Mouse (Mus musculus) neural tube, embryonic 13.5 days (tissue): Measurements from ENCODE around the gene Gm47791. TPM values are rescaled to one million over a fixed set of nuclear protein-coding genes. Genes with fewer than 3 reads are reported as not detected.

Source experiments
- ATAC-seq: fragments of 200-750 bp; cut with Nextera tagmentation; 2 replicates; pipeline ENCODE4 v1.8.0; 2017; ENCODE audit warnings: low read depth, mild to moderate bottlenecking, moderate TSS enrichment, moderate library complexity
- H3K27ac ChIP-seq: fragments of 300-500 bp; sonication (generic); replicated peaks from 2 replicates; pipeline ENCODE4 v1.5.1; 2015; ENCODE audit warnings: moderate library complexity, mild to moderate bottlenecking, inconsistent platforms
- H3K27me3 ChIP-seq: fragments of 300-500 bp; sonication (generic); 2 replicates; pipeline ENCODE4 v1.6.1; 2015; ENCODE audit warnings: mild to moderate bottlenecking, inconsistent platforms
- H3K36me3 ChIP-seq: fragments of 300-500 bp; sonication (generic); 2 replicates; pipeline ENCODE4 v1.6.1; 2015; ENCODE audit warnings: mild to moderate bottlenecking, inconsistent platforms
- H3K4me1 ChIP-seq: fragments of 300-500 bp; sonication (generic); replicated peaks from 2 replicates; pipeline ENCODE4 v1.6.1; 2015; ENCODE audit warnings: inconsistent platforms
- H3K4me2 ChIP-seq: fragments of 300-500 bp; sonication (generic); 2 replicates; pipeline ENCODE4 v1.6.1; 2015; ENCODE audit warnings: inconsistent platforms, mild to moderate bottlenecking, moderate library complexity
- H3K4me3 ChIP-seq: fragments of 300-500 bp; sonication (generic); 2 replicates; pipeline ENCODE4 v1.5.1; 2015; ENCODE audit warnings: mild to moderate bottlenecking, inconsistent platforms
- H3K9ac ChIP-seq: fragments of 300-500 bp; sonication (generic); 2 replicates; pipeline ENCODE4 v1.6.1; 2015; ENCODE audit warnings: moderate library complexity, mild to moderate bottlenecking, inconsistent platforms
- H3K9me3 ChIP-seq: fragments of 300-500 bp; sonication (generic); 2 replicates; pipeline ENCODE4 v1.6.1; 2016; ENCODE audit warnings: inconsistent platforms
- WGBS: fragments of 180-500 bp; shearing (Covaris S2); methylation state at CpG from one replicate; pipeline ENCODE4 v1.1.7; 2015; 5-methylcytosine and 5-hydroxymethylcytosine counted together
- polyA plus RNA-seq: library from polyadenylated mRNA; unstranded; fragments of >200 nt; fragmentation: Nextera tagmentation; extraction: Ambion mirVana; gene quantifications from 2 replicates; pipeline ENCODE4 v1.2.1, GENCODE M21; 2015

Gm47791 gene
- polyA plus RNA-seq, 1 experiment from 2014 or later, result not detected

GRCm38 (mm10) chr1:82743962-82744361 lies 27.1 kb downstream of the Gm47791 start:
- H3K9me3 ChIP-seq, result no peaks in the 10 kb centered on the region
- 91% methylated on average over 3 of the region's 3 CpGs for WGBS
- no peak overlapping the region for H3K9ac ChIP-seq
- no peak overlapping the region for H3K4me2 ChIP-seq
- no peak for ATAC-seq
- H3K36me3 ChIP-seq, result peaks cover 43% of the 10 kb centered on the region
- H3K27ac ChIP-seq, result no peak overlapping the region
- H3K4me1 ChIP-seq, result no peaks in the 10 kb centered on the region
- no peaks in the 10 kb centered on the region for H3K27me3 ChIP-seq
- H3K4me3 ChIP-seq, result no peak overlapping the region

DNA sequence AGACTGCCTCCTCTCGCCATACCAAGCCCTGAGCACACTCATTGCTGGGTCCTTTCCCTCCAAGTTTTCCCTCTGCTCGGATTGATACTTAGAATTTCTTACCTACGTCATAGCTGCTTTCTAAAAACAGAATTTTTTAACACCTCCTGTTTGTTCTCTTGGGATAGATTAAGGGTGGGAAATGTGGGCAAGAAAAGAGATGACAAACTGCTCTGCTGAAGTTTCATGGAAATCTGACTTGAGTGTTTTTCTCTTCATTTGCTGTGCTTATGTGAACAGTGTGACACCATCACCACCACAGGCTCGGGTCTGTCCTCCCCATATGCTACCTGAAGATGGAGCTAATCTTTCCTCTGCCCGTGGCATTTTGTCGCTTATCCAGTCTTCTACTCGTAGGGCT lies 29.5 kb downstream of the Gm47791 start:
- Histone ChIP-seq H3K27ac (no peak overlapping the region), H3K4me2 (no peak overlapping the region), H3K9me3 (no peaks in the 10 kb centered on the region), H3K4me1 (no peaks in the 10 kb centered on the region), H3K36me3 (peaks cover 53% of the 10 kb centered on the region), H3K4me3 (no peak overlapping the region), H3K9ac (no peak overlapping the region), H3K27me3 (no peaks in the 10 kb centered on the region)
- no peak for ATAC-seq
- 88% methylated on average over 7 of the region's 7 CpGs for WGBS

- ATAC-seq, result no peak
- Histone ChIP-seq H3K27me3 (no peaks in the 10 kb centered on the region), H3K4me1 (no peaks in the 10 kb centered on the region), H3K36me3 (peaks cover 72% of the 10 kb centered on the region), H3K4me2 (no peak overlapping the region), H3K4me3 (no peak overlapping the region), H3K27ac (no peak overlapping the region), H3K9ac (no peak overlapping the region), H3K9me3 (no peaks in the 10 kb centered on the region)
- 96% methylated on average over 1 of the region's 1 CpGs for WGBS
Observed at GRCm38 (mm10) chr1:82738066-82738465, 33.0 kb downstream of the Gm47791 start.

DNA sequence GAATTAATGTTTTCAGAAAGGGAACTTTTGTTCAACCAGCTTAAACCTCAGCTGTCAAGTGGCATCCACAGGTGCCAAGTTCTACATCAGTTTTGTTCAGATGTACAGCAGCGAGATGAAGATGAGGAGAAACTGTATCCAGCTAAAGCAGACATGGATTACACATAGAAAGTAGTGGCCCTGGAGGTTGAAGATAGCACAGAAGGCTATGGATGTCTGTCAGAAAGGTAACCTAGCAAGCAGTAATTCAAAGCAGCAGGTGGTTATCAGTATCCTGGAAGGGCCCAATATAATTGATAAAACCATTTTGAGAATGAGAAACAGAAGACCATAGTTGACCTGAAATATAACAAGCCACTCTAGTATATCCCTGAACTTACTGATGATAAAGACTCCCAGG lies 37.7 kb downstream of the Gm47791 start:
- H3K4me2 ChIP-seq, result no peak overlapping the region
- no peaks in the 10 kb centered on the region for H3K9me3 ChIP-seq
- H3K9ac ChIP-seq, result no peak overlapping the region
- H3K36me3 ChIP-seq, result peaks cover 86% of the 10 kb centered on the region
- no peak overlapping the region for H3K27ac ChIP-seq
- ATAC-seq, result no peak
- no peak overlapping the region for H3K4me3 ChIP-seq
- no peaks in the 10 kb centered on the region for H3K27me3 ChIP-seq
- WGBS, result 94% methylated on average over 1 of the region's 1 CpGs
- H3K4me1 ChIP-seq, result no peaks in the 10 kb centered on the region

DNA sequence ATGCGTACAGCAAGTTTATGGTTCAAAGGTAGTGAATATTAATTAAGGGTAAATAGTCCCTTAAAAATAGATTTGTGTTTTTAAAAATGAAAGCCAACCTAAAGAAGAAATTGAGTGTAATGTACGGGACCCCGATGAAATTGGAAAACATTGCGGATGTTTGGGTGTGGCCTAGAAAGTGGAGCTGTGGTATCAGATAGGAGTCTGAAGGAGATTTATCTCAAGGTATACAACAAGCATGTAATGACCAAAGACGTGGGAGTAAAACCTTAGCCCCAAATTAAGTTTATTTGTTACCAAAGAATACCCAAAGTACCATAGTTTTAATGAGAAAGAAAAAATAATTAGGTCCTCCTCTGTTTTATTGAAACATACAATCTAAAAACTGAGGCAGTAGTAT lies 44.6 kb downstream of the Gm47791 start:
- Histone ChIP-seq H3K36me3 (peaks cover 27% of the 10 kb centered on the region), H3K4me1 (peaks cover 21% of the 10 kb centered on the region), H3K4me3 (no peak overlapping the region), H3K27me3 (peaks cover 11% of the 10 kb centered on the region), H3K9me3 (no peaks in the 10 kb centered on the region), H3K9ac (no peak overlapping the region), H3K4me2 (peak overlapping the region; percentile 93), H3K27ac (no peak overlapping the region)
- 93% methylated on average over 5 of the region's 5 CpGs for WGBS
- ATAC-seq, result no peak

- Histone ChIP-seq H3K4me3 (peak overlapping the region; percentile 90), H3K4me2 (peak overlapping the region; percentile 93), H3K4me1 (peaks cover 21% of the 10 kb centered on the region), H3K27ac (no peak overlapping the region), H3K9me3 (no peaks in the 10 kb centered on the region), H3K9ac (peak overlapping the region; percentile 96), H3K27me3 (peaks cover 17% of the 10 kb centered on the region), H3K36me3 (peaks cover 20% of the 10 kb centered on the region)
- 61% methylated on average over 4 of the region's 4 CpGs for WGBS
- no peak for ATAC-seq
Observed at GRCm38 (mm10) chr1:82725875-82726185, 45.2 kb downstream of the Gm47791 start.

- Histone ChIP-seq H3K9me3 (no peaks in the 10 kb centered on the region), H3K4me2 (peak overlapping the region; percentile 93), H3K9ac (peak overlapping the region; percentile 96), H3K4me1 (peaks cover 21% of the 10 kb centered on the region), H3K36me3 (peaks cover 16% of the 10 kb centered on the region), H3K27ac (peak overlapping the region; percentile 83), H3K27me3 (peaks cover 22% of the 10 kb centered on the region), H3K4me3 (peak overlapping the region; percentile 90)
- 1% methylated on average over 37 of the region's 37 CpGs for WGBS
- peak; percentile 99 for ATAC-seq
Observed at GRCm38 (mm10) chr1:82725026-82725874, 45.8 kb downstream of the Gm47791 start.

- H3K4me2 ChIP-seq, result peak within 1 kb of the TSS; percentile 93
- H3K27ac ChIP-seq, result peak within 1 kb of the TSS; percentile 83
- whole genome bisulfite sequencing, result 10% methylated on average over 38 of the region's 38 CpGs
- peak; percentile 99 for ATAC-seq
- peaks cover 27% of the 10 kb centered on the region for H3K27me3 ChIP-seq
- H3K4me3 ChIP-seq, result peak within 1 kb of the TSS; percentile 90
- peak within 1 kb of the TSS; percentile 96 for H3K9ac ChIP-seq
- peaks cover 8% of the 10 kb centered on the region for H3K36me3 ChIP-seq
- peaks cover 21% of the 10 kb centered on the region for H3K4me1 ChIP-seq
- no peaks in the 10 kb centered on the region for H3K9me3 ChIP-seq
Observed at GRCm38 (mm10) chr1:82724339-82725025, 46.6 kb downstream of the Gm47791 start, which contains the start of gene Mff. Gene Mff (plus strand): TSS chr1:82724890.

Other genes starting within 250 kb of the Gm47791 start
- 0.18 and 0.24 TPM in 2 replicates for gene Col4a4, start 184.4 kb downstream of the Gm47791 start, polyA plus RNA-seq
- 0.25 and 0.27 TPM in 2 replicates for gene Col4a3, start 184.3 kb downstream of the Gm47791 start, polyA plus RNA-seq
- gene Mff, start 46.4 kb downstream of the Gm47791 start, polyA plus RNA-seq, result 360 TPM in 2 replicates
- 0.13 and 0.19 TPM in 2 replicates for gene Tm4sf20, start 2.8 kb downstream of the Gm47791 start, polyA plus RNA-seq
- 35.3 and 36.9 TPM in 2 replicates for gene Agfg1, start 68.2 kb upstream of the Gm47791 start, polyA plus RNA-seq
- 0.25 TPM in 1 of 2 replicates, not detected in the other for gene A030005L19Rik, start 142.1 kb upstream of the Gm47791 start, polyA plus RNA-seq
- gene A030014E15Rik, start 153.7 kb upstream of the Gm47791 start, polyA plus RNA-seq, result not detected in 2 replicates
- not detected in 2 replicates for gene Gm6217, start 160.2 kb upstream of the Gm47791 start, polyA plus RNA-seq
- gene A030003K21Rik, start 172.1 kb upstream of the Gm47791 start, polyA plus RNA-seq, result not detected in 2 replicates
- not detected in 2 replicates for gene Gm7544, start 184.8 kb upstream of the Gm47791 start, polyA plus RNA-seq
- gene Gm47955, start 189.0 kb upstream of the Gm47791 start, polyA plus RNA-seq, result not detected in 2 replicates
- not detected in 2 replicates for gene Gm47959, start 229.3 kb upstream of the Gm47791 start, polyA plus RNA-seq